Mouse (Mus musculus) MEL (cell line): Measurements from ENCODE around the gene Kcna6. TPM values are rescaled to one million over a fixed set of nuclear protein-coding genes. Genes with fewer than 3 reads are reported as not detected.

Experiments
- DNase-seq: peaks from one replicate; pipeline ENCODE4 v3.0.0; 2011; ENCODE audit warnings: low read depth, low spot score
- H3K27ac ChIP-seq: 2 replicates; pipeline ENCODE4 v1.5.1; 2012; ENCODE audit warnings: low read depth, mild to moderate bottlenecking, control low read depth, low read length, moderate library complexity; ENCODE audit not compliant: control insufficient read depth
- H3K27me3 ChIP-seq, 2 experiments: fragments of 150-350 bp in 1 of 2; sonication (generic) in 1 of 2; 2 replicates each; pipeline ENCODE4 v1.6.1; 2012; ENCODE audit warnings: low read length in 2 of 2, mild to moderate bottlenecking in 2 of 2, improper control_type of control experiment in 1 of 2, moderate library complexity in 1 of 2; ENCODE audit not compliant: insufficient read depth in 2 of 2, control insufficient read depth in 1 of 2
- H3K36me3 ChIP-seq, 2 experiments: 2 replicates each; pipeline ENCODE4 v1.6.1; 2012 to 2014; ENCODE audit warnings: low read length in 2 of 2, improper control_type of control experiment in 1 of 2, inconsistent platforms in 1 of 2, mild to moderate bottlenecking in 1 of 2; ENCODE audit not compliant: insufficient read depth in 2 of 2, control insufficient read depth in 1 of 2
- H3K4me1 ChIP-seq, 2 experiments: fragments of 150-350 bp in 1 of 2; sonication (generic) in 1 of 2; 2 replicates each; pipeline ENCODE4 v1.6.1; 2012; ENCODE audit warnings: low read length in 2 of 2, improper control_type of control experiment in 1 of 2, mild to moderate bottlenecking in 1 of 2; ENCODE audit not compliant: insufficient read depth in 2 of 2, control insufficient read depth in 1 of 2
- H3K4me3 ChIP-seq, 2 experiments: fragments of 150-350 bp in 1 of 2; sonication (generic) in 1 of 2; 2 replicates each; pipeline ENCODE4 v1.5.1; 2012; ENCODE audit warnings: low read depth in 2 of 2, low read length in 2 of 2, mild to moderate bottlenecking in 2 of 2, moderate library complexity in 2 of 2, control low read depth in 1 of 2, improper control_type of control experiment in 1 of 2; ENCODE audit not compliant: control insufficient read depth in 1 of 2, insufficient read depth in 1 of 2
- H3K79me2 ChIP-seq: 2 replicates; pipeline ENCODE4 v1.6.1; 2012; ENCODE audit warnings: mild to moderate bottlenecking, low read length, moderate library complexity; ENCODE audit not compliant: control insufficient read depth, poor library complexity, insufficient read depth
- H3K9ac ChIP-seq: 2 replicates; pipeline ENCODE4 v1.6.1; 2012; ENCODE audit warnings: low read depth, mild to moderate bottlenecking, control low read depth, low read length, moderate library complexity; ENCODE audit not compliant: control insufficient read depth, poor library complexity, severe bottlenecking
- H3K9me3 ChIP-seq: fragments of 150-350 bp; sonication (generic); replicated peaks from 2 replicates; pipeline ENCODE4 v1.6.1; 2012; ENCODE audit warnings: mild to moderate bottlenecking, low read length, improper control_type of control experiment, moderate library complexity; ENCODE audit not compliant: insufficient read depth
- BHLHE40 ChIP-seq: IDR thresholded peaks from 2 replicates; pipeline ENCODE4 v1.6.1; 2012; ENCODE audit warnings: low read depth, mild to moderate bottlenecking, inconsistent platforms, low read length, improper control_type of control experiment, borderline replicate concordance
- CHD1 ChIP-seq: IDR thresholded peaks from 2 replicates; pipeline ENCODE4 v1.6.1; 2012; ENCODE audit warnings: low read depth, mild to moderate bottlenecking, inconsistent platforms, low read length, improper control_type of control experiment
- CHD2 ChIP-seq: IDR thresholded peaks from 2 replicates; pipeline ENCODE4 v1.6.1; 2011; ENCODE audit warnings: low read length, improper control_type of control experiment
- CTCF ChIP-seq, 3 experiments: IDR thresholded peaks in 2 of 3; conservative IDR thresholded peaks in 1 of 3; 2 replicates each; pipeline ENCODE4 v1.5.1; 2011 to 2012; ENCODE audit warnings: low read length in 3 of 3, low read depth in 2 of 3, mild to moderate bottlenecking in 2 of 3, improper control_type of control experiment in 1 of 3, inconsistent platforms in 1 of 3, mixed read lengths in 1 of 3, moderate library complexity in 1 of 3; ENCODE audit not compliant: control insufficient read depth in 1 of 3, insufficient read depth in 1 of 3, poor library complexity in 1 of 3, severe bottlenecking in 1 of 3
- GABPA ChIP-seq: IDR thresholded peaks from 2 replicates; pipeline ENCODE4 v1.6.1; 2012; ENCODE audit warnings: low read depth, mild to moderate bottlenecking, inconsistent platforms, low read length, improper control_type of control experiment, moderate library complexity
- GATA1 ChIP-seq: IDR thresholded peaks from 2 replicates; pipeline ENCODE4 v1.6.1; 2011; ENCODE audit warnings: low read depth, low read length, improper control_type of control experiment
- HCFC1 ChIP-seq: IDR thresholded peaks from 2 replicates; pipeline ENCODE4 v1.6.1; 2012; ENCODE audit warnings: low read depth, mild to moderate bottlenecking, inconsistent platforms, low read length, improper control_type of control experiment, moderate library complexity
- MAZ ChIP-seq: IDR thresholded peaks from 2 replicates; pipeline ENCODE4 v1.6.1; 2012; ENCODE audit warnings: low read depth, mild to moderate bottlenecking, inconsistent platforms, low read length, improper control_type of control experiment
- MEF2A ChIP-seq: IDR thresholded peaks from 2 replicates; pipeline ENCODE4 v1.6.1; 2014; ENCODE audit warnings: low read depth, mild to moderate bottlenecking, inconsistent platforms, low read length, improper control_type of control experiment; ENCODE audit not compliant: poor library complexity, insufficient replicate concordance, severe bottlenecking; ENCODE audit errors: extremely low read depth
- MYB ChIP-seq: IDR thresholded peaks from 2 replicates; pipeline ENCODE4 v1.6.1; 2011; ENCODE audit warnings: mild to moderate bottlenecking, low read depth, low read length, improper control_type of control experiment
- NELFE ChIP-seq: IDR thresholded peaks from 2 replicates; pipeline ENCODE4 v1.6.1; 2011; ENCODE audit warnings: low read depth, low read length, improper control_type of control experiment
- POLR2AphosphoS5 ChIP-seq: IDR thresholded peaks from 2 replicates; pipeline ENCODE4 v1.6.1; 2012; ENCODE audit warnings: low read depth, borderline replicate concordance, mild to moderate bottlenecking, inconsistent platforms, low read length, moderate library complexity, mixed read lengths
- SIN3A ChIP-seq: IDR thresholded peaks from 2 replicates; pipeline ENCODE4 v1.6.1; 2012; ENCODE audit warnings: low read length, improper control_type of control experiment, inconsistent platforms
- SMC3 ChIP-seq: IDR thresholded peaks from 2 replicates; pipeline ENCODE4 v1.6.1; 2011; ENCODE audit warnings: low read depth, low read length, improper control_type of control experiment
- TCF12 ChIP-seq: IDR thresholded peaks from 2 replicates; pipeline ENCODE4 v1.6.1; 2014; ENCODE audit warnings: low read depth, mild to moderate bottlenecking, inconsistent platforms, low read length, improper control_type of control experiment, moderate library complexity
- UBTF ChIP-seq: IDR thresholded peaks from 2 replicates; pipeline ENCODE4 v1.6.1; 2012; ENCODE audit warnings: low read depth, mild to moderate bottlenecking, inconsistent platforms, low read length, improper control_type of control experiment, moderate library complexity, borderline replicate concordance; ENCODE audit not compliant: insufficient read depth
- USF1 ChIP-seq: IDR thresholded peaks from 2 replicates; pipeline ENCODE4 v1.6.1; 2014; ENCODE audit warnings: low read depth, mild to moderate bottlenecking, inconsistent platforms, low read length, improper control_type of control experiment, moderate library complexity
- ZC3H11A ChIP-seq: IDR thresholded peaks from 2 replicates; pipeline ENCODE4 v1.6.1; 2012; ENCODE audit warnings: low read depth, mild to moderate bottlenecking, inconsistent platforms, low read length, improper control_type of control experiment
- ZNF384 ChIP-seq: IDR thresholded peaks from 2 replicates; pipeline ENCODE4 v1.6.1; 2012; ENCODE audit warnings: low read depth, mild to moderate bottlenecking, inconsistent platforms, low read length, improper control_type of control experiment
- polyA plus RNA-seq, 2 experiments: library from polyadenylated mRNA; stranded (reverse) in 1 of 2; unstranded in 1 of 2; fragments of >175 nt in 1 of 2; fragments of >200 nt in 1 of 2; gene quantifications; 2 replicates each; pipeline versions ENCODE4 v1.2.1 to v1.2.4; 2012; ENCODE audit warnings: low replicate concordance in 2 of 2, low read depth in 1 of 2; ENCODE audit not compliant: insufficient read length in 2 of 2, insufficient read depth in 1 of 2, missing spikeins in 1 of 2
- total RNA-seq: library from RNA; depleted of rRNA; stranded (reverse); fragments of 300-350 nt; gene quantifications from 2 replicates; pipeline ENCODE4 v1.2.3, GENCODE M21; 2012

The Kcna6 gene
- total and polyA plus RNA-seq, 3 experiments: not detected

DNA sequence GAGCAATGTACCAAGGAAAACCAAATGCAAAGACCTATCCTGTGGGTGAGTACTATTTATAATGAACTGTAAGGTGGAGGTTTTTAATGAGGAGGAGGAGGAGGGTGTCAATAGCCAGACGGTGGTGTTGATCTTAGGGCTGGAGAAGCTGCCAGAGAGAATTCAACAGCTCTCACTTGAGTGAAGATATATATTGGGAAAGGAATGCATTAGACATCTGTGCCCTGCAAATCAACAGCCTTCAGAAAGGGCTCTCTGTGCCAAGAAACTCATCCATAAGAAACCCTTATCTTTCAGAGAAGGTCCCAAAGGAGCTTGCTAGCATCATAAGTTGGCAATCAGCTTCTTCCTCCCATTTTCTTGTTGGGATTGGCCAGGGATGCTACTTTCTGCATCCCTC is 5.4 kb upstream of the Kcna6 start:
- H3K27ac ChIP-seq: no peak overlapping the region
- no peaks in the 10 kb centered on the region for H3K79me2 ChIP-seq
- no peak for DNase-seq
- no peaks in the 10 kb centered on the region for H3K36me3 ChIP-seq
- no peaks in the 10 kb centered on the region for H3K9me3 ChIP-seq
- H3K27me3 ChIP-seq: no peaks in the 10 kb centered on the region
- no peak overlapping the region for H3K9ac ChIP-seq
- H3K4me3 ChIP-seq: no peak overlapping the region
- no peaks in the 10 kb centered on the region for H3K4me1 ChIP-seq
- TF ChIP-seq NELFE: no peak
- no peak for TF ChIP-seq UBTF
- TF ChIP-seq GATA1: no peak
- TF ChIP-seq POLR2AphosphoS5: no peak
- TF ChIP-seq HCFC1: no peak
- no peak for TF ChIP-seq USF1
- no peak for TF ChIP-seq CHD1
- no peak for TF ChIP-seq ZNF384
- TF ChIP-seq SMC3: no peak
- no peak for TF ChIP-seq BHLHE40
- no peak for TF ChIP-seq MYB
- TF ChIP-seq SIN3A: no peak
- TF ChIP-seq MEF2A: no peak
- TF ChIP-seq TCF12: no peak
- TF ChIP-seq CTCF (IDR thresholded peaks at IDR 0.05 in 2 of 3, conservative IDR thresholded peaks at IDR 0.05 in 1 of 3; ENCODE audit: control insufficient read depth in 1 of 3, insufficient read depth in 1 of 3, low read depth in 2 of 3, low read length in 3 of 3, poor library complexity in 1 of 3, severe bottlenecking in 1 of 3): no peak
- no peak for TF ChIP-seq CHD2
- no peak for TF ChIP-seq MAZ
- TF ChIP-seq ZC3H11A: no peak

- Histone ChIP-seq H3K4me3 (no peak overlapping the region), H3K4me1 (no peaks in the 10 kb centered on the region), H3K9me3 (no peaks in the 10 kb centered on the region), H3K36me3 (no peaks in the 10 kb centered on the region), H3K27ac (no peak overlapping the region), H3K9ac (no peak overlapping the region), H3K27me3 (no peaks in the 10 kb centered on the region), H3K79me2 (no peaks in the 10 kb centered on the region)
- no peak for TF ChIP-seq GABPA
- TF ChIP-seq UBTF: no peak
- no peak for TF ChIP-seq CHD2
- no peak for DNase-seq
Observed at GRCm38 (mm10) chr6:126742610-126743009, 2.1 kb upstream of the Kcna6 start.
